Mouse (Mus musculus) lung, adult 18-20 months (tissue): Measurements from ENCODE around the gene Srl.
"Not testable (repeated sequence)": the region's sequence is repeated elsewhere in the genome, so short reads cannot be mapped to it uniquely, and the experiment has no call there.

ENCODE experiments used
- DNase-seq, 2 experiments: peaks; one replicate each; pipeline ENCODE4 v3.0.0; 2022; ENCODE audit warnings: mixed read lengths in 2 of 2

The Srl gene

GRCm38 (mm10) chr16:4517906-4518305 is 23.7 kb downstream of the Srl start:
- DNase-seq: no peak

GRCm38 (mm10) chr16:4514383-4514782 is 27.2 kb downstream of the Srl start:
- DNase-seq: no peak

GRCm38 (mm10) chr16:4512661-4513438 is 28.8 kb downstream of the Srl start:
- DNase-seq: peak in 1 of 2 experiments; percentile 30

- no peak for DNase-seq
Measured at GRCm38 (mm10) chr16:4511371-4511770, 30.2 kb downstream of the Srl start.

GRCm38 (mm10) chr16:4506181-4506580 is 35.4 kb downstream of the Srl start:
- no peak for DNase-seq

- no peak for DNase-seq
Measured at GRCm38 (mm10) chr16:4503495-4503894, 38.1 kb downstream of the Srl start.

GRCm38 (mm10) chr16:4502568-4502967 is 39.0 kb downstream of the Srl start:
- no peak for DNase-seq

- DNase-seq: no peak
Measured at GRCm38 (mm10) chr16:4501703-4502102, 39.9 kb downstream of the Srl start.

- DNase-seq: no peak
Measured at GRCm38 (mm10) chr16:4500598-4501385, 40.8 kb downstream of the Srl start.

GRCm38 (mm10) chr16:4497762-4498607 is 43.6 kb downstream of the Srl start:
- DNase-seq: no peak

GRCm38 (mm10) chr16:4496470-4496869 is 45.1 kb downstream of the Srl start:
- DNase-seq: no peak

- DNase-seq: peak; percentile 60 to 66
Measured at GRCm38 (mm10) chr16:4495861-4496260, 45.8 kb downstream of the Srl start.

- no peak for DNase-seq
Measured at GRCm38 (mm10) chr16:4492777-4493563, 48.6 kb downstream of the Srl start.

- DNase-seq: peak; percentile 93 to 95
Measured at GRCm38 (mm10) chr16:4489114-4489624, 52.4 kb downstream of the Srl start.

GRCm38 (mm10) chr16:4480616-4481265 is 60.9 kb downstream of the Srl start:
- no peak for DNase-seq

GRCm38 (mm10) chr16:4477591-4478215 is 63.9 kb downstream of the Srl start:
- DNase-seq: no peak

- peak; percentile 94 to 95 for DNase-seq
Measured at GRCm38 (mm10) chr16:4474882-4475803, 66.5 kb downstream of the Srl start.

- not testable (repeated sequence) for DNase-seq
Measured at GRCm38 (mm10) chr16:4474040-4474881, 67.4 kb downstream of the Srl start.

- DNase-seq: no peak
Measured at GRCm38 (mm10) chr16:4473231-4473630, 68.4 kb downstream of the Srl start.
